In the genomic region with DNA sequence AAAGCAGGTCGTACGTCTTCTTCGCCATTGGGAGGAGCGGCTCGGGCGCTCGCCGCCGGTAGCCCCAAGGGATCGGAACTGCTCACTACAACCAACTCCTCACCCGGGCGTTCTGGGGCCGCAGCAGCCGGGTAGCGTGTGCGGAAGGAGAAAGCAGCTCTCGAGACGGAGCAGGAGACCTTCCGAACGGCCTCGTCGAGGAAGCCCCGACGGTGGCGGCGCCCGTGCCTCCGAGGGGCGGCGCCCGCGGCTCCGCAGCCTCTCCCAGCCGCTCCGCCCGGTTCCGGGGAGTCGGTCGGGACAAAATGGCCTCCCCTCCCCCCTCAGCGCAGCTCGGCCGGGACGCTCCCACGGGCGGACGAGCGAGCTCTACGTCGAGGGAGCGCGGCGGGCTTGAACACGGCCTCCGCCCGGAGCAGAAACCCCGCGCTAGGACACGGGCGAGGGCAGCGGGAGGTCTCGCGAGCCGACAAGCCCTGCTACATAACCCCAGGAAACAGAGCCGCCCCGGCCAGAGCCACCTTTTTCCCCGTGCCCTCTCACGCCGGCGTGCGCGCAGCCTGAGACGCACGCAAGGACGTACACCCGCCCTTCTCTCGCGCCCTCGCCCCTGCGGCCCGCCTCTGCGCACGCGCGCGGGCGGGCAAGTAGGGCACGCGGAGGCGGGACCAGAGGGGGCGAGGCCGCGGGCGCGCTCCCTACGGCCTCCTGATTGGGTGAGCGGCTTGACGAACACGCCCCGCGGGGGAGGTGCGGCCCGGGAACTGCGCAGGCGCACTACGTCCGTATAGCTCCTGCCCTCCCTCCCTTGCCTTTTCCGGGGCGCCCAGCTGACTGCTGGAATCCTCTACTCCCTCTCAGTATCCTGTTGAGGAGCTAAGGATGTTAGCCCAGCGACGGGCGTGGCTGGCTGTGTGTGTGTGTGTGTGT, we compare ENCODE assay signal across 8 mouse cellular contexts. TPM values are rescaled to one million over a fixed set of nuclear protein-coding genes. Genes with fewer than 3 reads are reported as not detected.
DNase-seq lines count a peak whose midpoint lies in the region; ATAC-seq and TF ChIP-seq lines count a peak whose summit lies in the region.

A gene (minus strand): TSS at position 579 of the 930 bp plus-strand sequence.

- ATAC-seq in embryonic facial prominence, embryonic 14.5 days (ENCODE audit: low read depth) = peak; percentile 97
- ATAC-seq in limb, embryonic 13.5 days (ENCODE audit: low FRiP score, low read depth) = peak; percentile 98
- ATAC-seq in midbrain, embryonic 16.5 days = peak; percentile 97

- no peaks in the 10 kb centered on the region for H3K36me3 ChIP-seq in embryonic facial prominence, embryonic 14.5 days (ENCODE audit: control insufficient read depth, insufficient read depth, low read length)
- H3K36me3 ChIP-seq in heart, adult 2 months (ENCODE audit: control insufficient read depth, insufficient read depth, low read length) = peaks cover 13% of the 10 kb centered on the region
- no peaks in the 10 kb centered on the region for H3K36me3 ChIP-seq in limb, embryonic 13.5 days
- H3K36me3 ChIP-seq in midbrain, embryonic 16.5 days (ENCODE audit: control insufficient read depth, insufficient read depth, low read length) = no peaks in the 10 kb centered on the region

- peaks cover 11% of the 10 kb centered on the region; the same call in 1 of the 2 replicates for H3K4me1 ChIP-seq in embryonic facial prominence, embryonic 14.5 days (ENCODE audit: control insufficient read depth, insufficient read depth, low read length)
- peaks cover 2% of the 10 kb centered on the region for H3K4me1 ChIP-seq in heart, adult 2 months (ENCODE audit: control insufficient read depth, insufficient read depth, low read length)
- peaks cover 18% of the 10 kb centered on the region for H3K4me1 ChIP-seq in limb, embryonic 13.5 days
- H3K4me1 ChIP-seq in midbrain, embryonic 16.5 days (ENCODE audit: control insufficient read depth, insufficient read depth, low read length) = peaks cover 24% of the 10 kb centered on the region

- peak; percentile 78 for TF ChIP-seq POLR2A in heart, adult 2 months (IDR thresholded peaks at IDR 0.05; ENCODE audit: insufficient read depth, low read depth, low read length)

- peak; percentile 96 for DNase-seq in 3T3-L1 (ENCODE audit: low read depth, low spot score)
- peak; percentile 99 for DNase-seq in adrenal gland, postnatal 4 days (ENCODE audit: low spot score in 2 of 2)
- DNase-seq in embryonic facial prominence, embryonic 14.5 days (ENCODE audit: low spot score) = peak; percentile 99
- DNase-seq in heart, adult 2 months = peak; percentile 98 to 99
- DNase-seq in kidney, adult 8-10 months = peak; percentile 99
- peak; percentile 97 to 99 for DNase-seq in spleen, postnatal 10 days (ENCODE audit: low spot score in 2 of 2)

- no peaks in the 10 kb centered on the region for H3K9me3 ChIP-seq in embryonic facial prominence, embryonic 14.5 days (ENCODE audit: control insufficient read depth, low read length)
- H3K9me3 ChIP-seq in limb, embryonic 13.5 days = no peaks in the 10 kb centered on the region
- no peaks in the 10 kb centered on the region for H3K9me3 ChIP-seq in midbrain, embryonic 16.5 days (replicated peaks; ENCODE audit: control insufficient read depth, low read length, poor library complexity, severe bottlenecking)

- TF ChIP-seq EP300 in heart, adult 2 months (IDR thresholded peaks at IDR 0.05; ENCODE audit: insufficient read depth, low read depth, low read length) = peak; percentile 15; the same call in 1 of the 2 replicates

- WGBS in embryonic facial prominence, embryonic 14.5 days = under 1% methylated on average over 23 of the region's 111 CpGs
- under 1% methylated on average over 110 of the region's 111 CpGs for WGBS in heart, adult 2 months
- WGBS in limb, embryonic 13.5 days = under 1% methylated on average over 105 of the region's 111 CpGs
- under 1% methylated on average over 103 of the region's 111 CpGs for WGBS in midbrain, embryonic 16.5 days

- peaks cover 4% of the 10 kb centered on the region for H3K79me2 ChIP-seq in heart, adult 2 months (replicated peaks; ENCODE audit: control insufficient read depth, insufficient read depth, low read length)

- no peak for TF ChIP-seq CTCF in heart, adult 2 months (IDR thresholded peaks at IDR 0.05)

- H3K9ac ChIP-seq in embryonic facial prominence, embryonic 14.5 days (ENCODE audit: low read depth, low read length) = peak within 1 kb of the TSS; percentile 89
- H3K9ac ChIP-seq in heart, adult 2 months (ENCODE audit: low read depth, low read length) = peak within 1 kb of the TSS; percentile 83
- H3K9ac ChIP-seq in limb, embryonic 13.5 days = peak within 1 kb of the TSS; percentile 91
- peak within 1 kb of the TSS; percentile 88 for H3K9ac ChIP-seq in midbrain, embryonic 16.5 days (ENCODE audit: low read depth, low read length)

- intact Hi-C loops in heart, adult 2 months (cut with DNase I) = loop anchor here (1.0 to 5.0 kb wide), 3 partner anchors 57 to 118 kb away; a partner anchor contains a TSS

- peak within 1 kb of the TSS; percentile 96 for H3K27ac ChIP-seq in embryonic facial prominence, embryonic 14.5 days (replicated peaks; ENCODE audit: low read depth, low read length)
- H3K27ac ChIP-seq in heart, adult 2 months = peak within 1 kb of the TSS; percentile 97
- H3K27ac ChIP-seq in limb, embryonic 13.5 days = peak within 1 kb of the TSS; percentile 94
- H3K27ac ChIP-seq in midbrain, embryonic 16.5 days (ENCODE audit: low read length) = peak within 1 kb of the TSS; percentile 96

- peak within 1 kb of the TSS; percentile 85 for H3K4me2 ChIP-seq in embryonic facial prominence, embryonic 14.5 days (ENCODE audit: low read depth, low read length)
- H3K4me2 ChIP-seq in limb, embryonic 13.5 days (replicated peaks) = peak within 1 kb of the TSS; percentile 80
- H3K4me2 ChIP-seq in midbrain, embryonic 16.5 days (ENCODE audit: low read length) = peak within 1 kb of the TSS; percentile 74

- H3K4me3 ChIP-seq in embryonic facial prominence, embryonic 14.5 days (ENCODE audit: low read depth, low read length) = peak within 1 kb of the TSS; percentile 95
- H3K4me3 ChIP-seq in heart, adult 2 months = peak within 1 kb of the TSS; percentile 69
- H3K4me3 ChIP-seq in limb, embryonic 13.5 days = peak within 1 kb of the TSS; percentile 92
- H3K4me3 ChIP-seq in midbrain, embryonic 16.5 days (ENCODE audit: low read depth, low read length) = peak within 1 kb of the TSS; percentile 74

- H3K27me3 ChIP-seq in embryonic facial prominence, embryonic 14.5 days (replicated peaks; ENCODE audit: control insufficient read depth, insufficient read depth, low read length) = no peaks in the 10 kb centered on the region
- no peaks in the 10 kb centered on the region for H3K27me3 ChIP-seq in heart, adult 2 months (ENCODE audit: control insufficient read depth, insufficient read depth, low read length)
- no peaks in the 10 kb centered on the region for H3K27me3 ChIP-seq in limb, embryonic 13.5 days
- no peaks in the 10 kb centered on the region for H3K27me3 ChIP-seq in midbrain, embryonic 16.5 days (ENCODE audit: control insufficient read depth, insufficient read depth, low read depth, low read length)

RNA-seq across cellular contexts. Expression of the gene that starts here (rescaled TPM):
- 100 to 1,000 TPM; 164 to 167 TPM for total RNA-seq in adrenal gland, postnatal 4 days (2021)
- 98.7 and 98.8 TPM in 2 replicates for polyA plus RNA-seq in embryonic facial prominence, embryonic 14.5 days (2014; fragmentation: Nextera tagmentation; extraction: Ambion mirVana)
- total RNA-seq in heart, adult 2 months (2021) = 100 to 1,000 TPM; 116 to 130 TPM
- 36.8 and 74.2 TPM in 2 replicates for polyA plus RNA-seq in heart, adult 2 months (2012; rRNA removed)
- 78.2 and 80.0 TPM in 2 replicates for polyA plus RNA-seq in limb, embryonic 13.5 days (2015; fragmentation: Nextera tagmentation; extraction: Ambion mirVana)
- polyA plus RNA-seq in midbrain, embryonic 16.5 days (2015; fragmentation: Nextera tagmentation; extraction: Ambion mirVana) = 151 TPM in 2 replicates

Comparison
In these comparisons a context has a peak if more than half of its experiments do, and no peak if none do; other contexts are left out.
1. Peak in every context shown above with its lines: DNase-seq, ATAC-seq, H3K4me3 ChIP-seq and H3K27ac ChIP-seq.